Mouse (Mus musculus): ENCODE data around the gene Ell. TPM values are rescaled to one million over a fixed set of nuclear protein-coding genes. Genes with fewer than 3 reads are reported as not detected.
A peak's percentile ranks its signal among the peaks of the same experiment; 100 is the strongest.

Gene Ell
- polyA plus RNA-seq, 1 experiment from 2014 or later = 15.4 TPM

DNA sequence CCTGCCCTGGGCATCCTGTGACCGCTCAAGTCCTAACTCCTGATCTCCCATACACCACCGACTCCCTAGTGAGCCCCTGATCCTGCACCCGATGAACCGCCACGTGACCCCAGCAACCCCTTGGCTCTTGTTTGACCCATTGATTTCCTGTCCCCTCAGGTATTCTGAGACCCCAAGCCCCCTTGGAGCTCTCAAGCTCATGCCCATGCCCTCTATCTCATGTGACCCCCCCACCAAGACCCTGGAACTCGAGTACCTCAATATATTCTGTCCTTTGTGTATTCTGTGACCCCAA lies 68.3 kb downstream of the Ell start:
- Histone ChIP-seq H3K27me3 (ENCODE audit: control insufficient read depth, insufficient read depth, low read length) (no peaks in the 10 kb centered on the region), H3K4me1 (replicated peaks; ENCODE audit: control insufficient read depth, insufficient read depth, low read length) (peaks cover 25% of the 10 kb centered on the region), H3K9me3 (ENCODE audit: control insufficient read depth, low read length) (no peaks in the 10 kb centered on the region), H3K36me3 (ENCODE audit: control insufficient read depth, insufficient read depth, low read length) (no peaks in the 10 kb centered on the region), H3K4me2 (replicated peaks; ENCODE audit: low read depth, low read length) (peak overlapping the region; percentile 91), H3K27ac (ENCODE audit: low read depth, low read length) (peak overlapping the region; percentile 98), H3K4me3 (ENCODE audit: low read depth, low read length) (peak overlapping the region; percentile 82), H3K9ac (ENCODE audit: low read depth, low read length) (peak overlapping the region; percentile 87)
- ATAC-seq (ENCODE audit: low FRiP score) = no peak
- WGBS = 27% methylated on average over 6 of the region's 6 CpGs
- peak; percentile 43 for DNase-seq (ENCODE audit: low spot score)

DNA sequence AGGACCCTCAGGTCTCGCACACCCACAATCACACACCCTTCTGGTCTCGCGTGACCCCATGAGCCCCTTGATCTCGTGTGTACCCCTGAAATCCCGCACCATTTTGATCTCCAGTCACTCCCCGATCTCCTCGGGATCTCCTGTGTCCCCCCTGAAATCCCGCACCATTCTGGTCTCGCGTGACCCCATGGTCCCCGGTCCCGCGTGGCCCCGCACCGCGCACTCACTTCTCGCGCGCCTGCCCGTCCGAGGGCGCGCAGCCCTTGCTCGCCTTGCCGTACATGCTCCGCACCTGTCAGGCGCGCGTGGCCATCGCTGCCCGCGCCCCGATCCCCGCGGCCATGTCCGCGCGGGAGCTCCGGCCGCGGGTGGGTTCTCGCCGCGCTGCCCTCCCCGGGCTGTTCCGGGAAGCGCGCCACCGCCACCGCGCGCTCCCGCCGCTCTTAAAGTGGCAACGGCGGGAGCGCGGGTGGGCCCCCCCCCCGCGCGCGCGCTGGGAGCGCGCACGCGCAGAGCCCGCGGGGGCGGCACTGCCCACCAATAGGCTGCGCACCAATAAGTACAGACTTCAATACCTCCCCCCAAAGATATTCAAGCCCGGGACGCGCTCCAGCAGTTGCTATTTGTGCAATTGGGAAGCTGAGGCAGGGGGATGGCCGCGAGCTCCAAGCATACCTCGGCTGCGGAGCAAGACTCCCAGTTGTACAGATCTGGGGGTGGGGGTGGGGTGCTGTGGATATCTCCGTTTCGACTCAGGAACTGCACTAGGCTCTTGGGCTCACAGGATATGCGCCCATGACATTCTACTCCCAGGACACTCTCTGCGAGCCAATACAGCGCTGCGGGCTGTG lies 68.9 kb downstream of the Ell start:
- peak; percentile 67 for DNase-seq (ENCODE audit: low spot score)
- H3K4me1 ChIP-seq (replicated peaks; ENCODE audit: control insufficient read depth, insufficient read depth, low read length) = peaks cover 25% of the 10 kb centered on the region
- peak overlapping the region; percentile 87 for H3K9ac ChIP-seq (ENCODE audit: low read depth, low read length)
- no peaks in the 10 kb centered on the region for H3K27me3 ChIP-seq (ENCODE audit: control insufficient read depth, insufficient read depth, low read length)
- H3K4me2 ChIP-seq (replicated peaks; ENCODE audit: low read depth, low read length) = peak overlapping the region; percentile 91
- peak overlapping the region; percentile 98 for H3K27ac ChIP-seq (ENCODE audit: low read depth, low read length)
- 4% methylated on average over 63 of the region's 84 CpGs for WGBS
- no peak for ATAC-seq (ENCODE audit: low FRiP score)
- H3K4me3 ChIP-seq (ENCODE audit: low read depth, low read length) = peak overlapping the region; percentile 82
- no peaks in the 10 kb centered on the region for H3K36me3 ChIP-seq (ENCODE audit: control insufficient read depth, insufficient read depth, low read length)
- H3K9me3 ChIP-seq (ENCODE audit: control insufficient read depth, low read length) = no peaks in the 10 kb centered on the region

DNA sequence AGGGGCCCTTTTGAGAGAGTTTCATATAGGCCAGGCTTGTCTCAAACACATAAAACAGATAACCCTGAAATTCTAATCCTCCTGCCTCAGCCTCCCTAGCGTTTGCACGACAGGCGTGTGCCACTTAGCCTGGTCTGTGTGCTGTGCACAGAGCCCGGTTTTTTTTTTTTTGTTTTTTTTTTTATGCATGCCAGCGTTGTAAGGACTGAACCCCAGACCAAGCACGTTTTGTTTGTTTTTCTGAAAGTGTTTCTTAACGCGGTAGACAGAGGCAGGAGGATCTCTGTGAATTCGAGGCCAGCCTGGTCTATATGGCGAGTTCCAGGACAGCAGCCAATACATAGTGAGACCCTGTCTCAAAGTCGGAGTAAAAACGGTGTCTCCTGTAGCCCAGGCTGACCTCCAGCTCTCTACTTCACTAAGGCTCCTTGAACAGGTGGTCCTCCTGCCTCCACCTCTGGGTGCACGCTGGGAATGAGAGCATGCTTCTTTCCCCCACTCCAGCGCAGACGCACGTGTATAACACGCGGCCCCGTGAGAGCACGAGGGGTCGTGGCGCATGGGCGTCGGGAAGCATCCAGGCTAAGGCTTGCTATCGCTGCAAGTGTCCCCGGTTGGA lies 69.6 kb downstream of the Ell start, which contains the start of gene Ssbp4:
TSS of gene Ssbp4 (minus strand) at position 124 of the 619 bp plus-strand sequence.
- Histone ChIP-seq H3K4me1 (replicated peaks; ENCODE audit: control insufficient read depth, insufficient read depth, low read length) (peaks cover 25% of the 10 kb centered on the region), H3K4me3 (ENCODE audit: low read depth, low read length) (peak within 1 kb of the TSS; percentile 82), H3K9me3 (ENCODE audit: control insufficient read depth, low read length) (no peaks in the 10 kb centered on the region), H3K4me2 (replicated peaks; ENCODE audit: low read depth, low read length) (peak within 1 kb of the TSS; percentile 91), H3K27me3 (ENCODE audit: control insufficient read depth, insufficient read depth, low read length) (no peaks in the 10 kb centered on the region), H3K9ac (ENCODE audit: low read depth, low read length) (peak within 1 kb of the TSS; percentile 87), H3K36me3 (ENCODE audit: control insufficient read depth, insufficient read depth, low read length) (no peaks in the 10 kb centered on the region), H3K27ac (ENCODE audit: low read depth, low read length) (peak within 1 kb of the TSS; percentile 98)
- ATAC-seq (ENCODE audit: low FRiP score) = no peak
- no peak for DNase-seq (ENCODE audit: low spot score)
- 7% methylated on average over 26 of the region's 26 CpGs for WGBS

- 1% methylated on average over 31 of the region's 39 CpGs for WGBS
- Histone ChIP-seq H3K4me3 (ENCODE audit: low read depth, low read length) (peak overlapping the region; percentile 30), H3K4me1 (replicated peaks; ENCODE audit: control insufficient read depth, insufficient read depth, low read length) (peaks cover 22% of the 10 kb centered on the region), H3K9me3 (ENCODE audit: control insufficient read depth, low read length) (no peaks in the 10 kb centered on the region), H3K4me2 (replicated peaks; ENCODE audit: low read depth, low read length) (peak overlapping the region; percentile 75), H3K9ac (ENCODE audit: low read depth, low read length) (peak overlapping the region; percentile 62), H3K27ac (ENCODE audit: low read depth, low read length) (peak overlapping the region; percentile 98), H3K36me3 (ENCODE audit: control insufficient read depth, insufficient read depth, low read length) (no peaks in the 10 kb centered on the region), H3K27me3 (ENCODE audit: control insufficient read depth, insufficient read depth, low read length) (no peaks in the 10 kb centered on the region)
- peak; percentile 87 for DNase-seq (ENCODE audit: low spot score)
- ATAC-seq (ENCODE audit: low FRiP score) = peak; percentile 66
Observed at GRCm38 (mm10) chr8:70609368-70609848, 70.2 kb downstream of the Ell start.

- peaks cover 22% of the 10 kb centered on the region for H3K4me1 ChIP-seq (replicated peaks; ENCODE audit: control insufficient read depth, insufficient read depth, low read length)
- H3K4me2 ChIP-seq (replicated peaks; ENCODE audit: low read depth, low read length) = peak overlapping the region; percentile 75
- peak overlapping the region; percentile 62 for H3K9ac ChIP-seq (ENCODE audit: low read depth, low read length)
- H3K4me3 ChIP-seq (ENCODE audit: low read depth, low read length) = peak overlapping the region; percentile 30
- DNase-seq (ENCODE audit: low spot score) (peak; percentile 87), ATAC-seq (ENCODE audit: low FRiP score) (peak; percentile 50)
- no peaks in the 10 kb centered on the region for H3K9me3 ChIP-seq (ENCODE audit: control insufficient read depth, low read length)
- H3K27me3 ChIP-seq (ENCODE audit: control insufficient read depth, insufficient read depth, low read length) = no peaks in the 10 kb centered on the region
- 3% methylated on average over 45 of the region's 45 CpGs for WGBS
- H3K27ac ChIP-seq (ENCODE audit: low read depth, low read length) = peak overlapping the region; percentile 98
- no peaks in the 10 kb centered on the region for H3K36me3 ChIP-seq (ENCODE audit: control insufficient read depth, insufficient read depth, low read length)
Observed at GRCm38 (mm10) chr8:70609849-70610795, 70.9 kb downstream of the Ell start.

GRCm38 (mm10) chr8:70610796-70611771 lies 71.8 kb downstream of the Ell start:
- Histone ChIP-seq H3K9me3 (ENCODE audit: control insufficient read depth, low read length) (no peaks in the 10 kb centered on the region), H3K9ac (ENCODE audit: low read depth, low read length) (peak overlapping the region; percentile 50), H3K4me2 (replicated peaks; ENCODE audit: low read depth, low read length) (peak overlapping the region; percentile 95), H3K27ac (ENCODE audit: low read depth, low read length) (peak overlapping the region; percentile 51), H3K4me3 (ENCODE audit: low read depth, low read length) (peak overlapping the region; percentile 41), H3K36me3 (ENCODE audit: control insufficient read depth, insufficient read depth, low read length) (no peaks in the 10 kb centered on the region), H3K4me1 (replicated peaks; ENCODE audit: control insufficient read depth, insufficient read depth, low read length) (peaks cover 21% of the 10 kb centered on the region), H3K27me3 (ENCODE audit: control insufficient read depth, insufficient read depth, low read length) (no peaks in the 10 kb centered on the region)
- DNase-seq (ENCODE audit: low spot score) = peak; percentile 89
- WGBS = under 1% methylated on average over 54 of the region's 54 CpGs
- peak; percentile 8; the same call in 1 of the 2 replicates for ATAC-seq (ENCODE audit: low FRiP score)

GRCm38 (mm10) chr8:70611849-70612248 lies 72.6 kb downstream of the Ell start:
- Histone ChIP-seq H3K4me1 (replicated peaks; ENCODE audit: control insufficient read depth, insufficient read depth, low read length) (peaks cover 20% of the 10 kb centered on the region), H3K4me3 (ENCODE audit: low read depth, low read length) (peak overlapping the region; percentile 41), H3K9ac (ENCODE audit: low read depth, low read length) (peak overlapping the region; percentile 50), H3K4me2 (replicated peaks; ENCODE audit: low read depth, low read length) (peak overlapping the region; percentile 95), H3K9me3 (ENCODE audit: control insufficient read depth, low read length) (no peaks in the 10 kb centered on the region), H3K36me3 (ENCODE audit: control insufficient read depth, insufficient read depth, low read length) (no peaks in the 10 kb centered on the region), H3K27me3 (ENCODE audit: control insufficient read depth, insufficient read depth, low read length) (no peaks in the 10 kb centered on the region), H3K27ac (ENCODE audit: low read depth, low read length) (peak overlapping the region; percentile 51)
- DNase-seq (ENCODE audit: low spot score) (peak; percentile 96), ATAC-seq (ENCODE audit: low FRiP score) (no peak)
- 1% methylated on average over 6 of the region's 6 CpGs for WGBS

All from hindbrain, embryonic 11.5 days (tissue).